Mouse (Mus musculus): ENCODE results near the gene Tsc22d3. TPM values are rescaled to one million over a fixed set of nuclear protein-coding genes. Genes with fewer than 3 reads are reported as not detected.
"Not testable (repeated sequence)": the region's sequence is repeated elsewhere in the genome, so short reads cannot be mapped to it uniquely, and the experiment has no call there.

Tsc22d3 gene
- total RNA-seq, 2 experiments from 2014 or later = 113 to 134 TPM

DNA sequence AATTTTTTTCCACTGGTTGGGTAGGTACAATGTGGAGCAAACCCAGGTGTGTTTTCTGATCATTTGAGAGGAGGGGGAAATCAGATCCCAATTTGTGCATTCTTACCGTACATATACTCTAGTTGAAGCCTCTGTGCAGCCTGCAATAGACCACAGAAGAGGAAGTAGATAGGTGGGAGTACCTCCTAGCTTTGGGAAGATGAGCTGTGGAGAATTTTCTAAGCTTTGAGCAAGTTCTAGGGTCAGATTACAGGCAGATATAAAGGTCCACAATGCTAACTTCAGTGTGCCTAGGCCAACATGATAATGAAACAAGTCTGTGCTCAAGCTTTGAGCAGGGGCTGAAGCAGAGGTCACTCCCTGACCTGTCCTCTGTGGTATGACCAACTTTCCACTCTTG lies 30.9 kb downstream of the Tsc22d3 start:
- no peak for DNase-seq (ENCODE audit: low spot score in 2 of 2)
- intact Hi-C loops (cut with DNase I) = no loop called here

DNA sequence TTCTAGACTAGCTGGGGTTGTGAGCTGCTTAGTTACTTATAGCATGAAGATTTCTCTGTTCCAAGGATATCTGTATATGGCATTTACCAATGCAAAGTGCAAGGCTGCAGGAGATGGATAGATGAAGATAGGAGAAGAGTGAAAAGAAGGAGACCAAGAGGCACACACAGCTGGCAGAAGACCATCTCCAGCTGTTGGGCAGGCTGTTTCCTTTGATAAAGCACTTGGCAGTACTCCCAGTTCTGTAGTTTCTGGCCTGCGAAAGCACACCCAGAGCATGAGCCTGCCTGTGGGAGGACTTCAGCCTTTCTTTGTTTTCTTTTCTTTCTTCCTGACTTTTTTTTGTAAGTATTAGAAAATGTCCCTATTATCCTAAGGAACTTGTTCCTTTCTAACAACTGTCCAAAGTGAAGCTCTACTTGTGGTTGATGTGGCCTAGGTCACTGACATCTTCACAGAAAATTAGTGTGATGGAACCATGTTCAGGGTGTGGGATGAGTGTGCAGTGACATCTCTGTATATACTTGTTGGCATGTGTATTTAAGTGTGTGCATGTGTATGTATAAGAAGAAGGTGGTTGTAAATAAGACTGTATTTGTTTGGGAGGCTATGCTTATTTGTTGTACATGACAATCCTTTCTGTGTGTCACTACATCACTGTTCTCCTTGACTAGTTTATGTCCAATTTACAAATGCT lies 32.6 kb downstream of the Tsc22d3 start:
- no peak for DNase-seq (ENCODE audit: low spot score in 2 of 2)
- intact Hi-C loops (cut with DNase I) = no loop called here

DNA sequence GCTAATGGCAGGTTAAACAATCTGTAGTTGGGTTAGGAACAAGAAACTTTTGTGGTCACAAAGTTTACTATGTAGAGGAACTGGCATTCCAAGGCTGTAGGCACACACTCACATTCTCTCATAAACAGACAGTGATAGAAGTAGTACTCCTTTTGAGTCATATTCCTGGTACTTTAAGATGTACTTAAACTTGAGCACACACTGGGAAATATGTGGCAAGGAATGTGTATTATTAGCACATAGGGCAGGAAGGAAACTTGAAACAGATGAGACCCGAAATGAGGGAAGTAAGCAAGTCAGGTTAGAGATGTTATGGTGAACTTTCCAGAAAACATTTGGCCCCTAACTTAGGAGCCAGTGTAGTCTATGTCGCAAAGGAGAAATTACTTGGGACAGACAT lies 34.7 kb downstream of the Tsc22d3 start:
- intact Hi-C loops (cut with DNase I) = no loop called here

DNA sequence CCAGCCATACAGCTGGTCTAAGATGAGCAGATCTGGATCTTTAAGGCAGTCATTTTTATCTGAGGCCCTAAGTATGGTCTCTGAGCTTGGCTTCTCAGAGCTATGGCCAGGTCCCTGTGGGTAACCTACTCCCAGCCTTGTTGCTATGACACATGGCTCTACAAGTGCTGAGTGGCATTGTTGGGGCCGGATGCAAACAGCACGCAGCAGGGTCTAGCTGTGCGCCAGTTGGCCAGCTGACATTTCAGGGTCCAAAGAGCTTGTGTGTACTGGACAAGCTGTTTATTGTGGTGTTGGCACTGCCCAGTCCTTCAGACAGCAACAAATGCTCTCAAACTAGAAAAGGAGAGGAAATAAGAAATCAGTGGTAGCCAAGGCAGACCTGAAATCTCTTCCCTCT lies 35.2 kb downstream of the Tsc22d3 start:
- intact Hi-C loops (cut with DNase I) = no loop called here
- no peak for DNase-seq (ENCODE audit: low spot score in 2 of 2)

More for the DNA sequence above, 34.7 kb downstream of the Tsc22d3 start:
- DNase-seq (ENCODE audit: low spot score in 2 of 2) = no peak

DNA sequence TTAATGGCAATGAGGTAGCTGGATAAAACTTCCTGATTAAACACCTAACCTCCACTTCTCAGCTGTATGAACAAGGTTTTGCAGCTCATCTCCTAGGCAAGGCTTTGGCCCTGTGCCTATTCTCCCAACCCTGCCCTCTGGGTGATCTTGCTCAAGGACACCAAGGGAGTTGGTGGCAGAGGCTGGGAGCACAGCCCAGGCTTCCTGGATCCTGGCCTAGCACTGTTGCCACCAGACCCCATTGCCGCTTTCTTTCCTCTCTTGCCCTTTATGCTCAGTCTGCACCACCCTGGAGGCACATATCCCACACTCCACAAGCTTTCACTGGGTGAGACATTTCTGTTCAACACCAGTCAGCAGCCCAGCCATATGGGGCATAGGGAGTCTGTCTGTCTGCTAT lies 35.7 kb downstream of the Tsc22d3 start:
- intact Hi-C loops (cut with DNase I) = no loop called here
- DNase-seq (ENCODE audit: low spot score in 2 of 2) = no peak

DNA sequence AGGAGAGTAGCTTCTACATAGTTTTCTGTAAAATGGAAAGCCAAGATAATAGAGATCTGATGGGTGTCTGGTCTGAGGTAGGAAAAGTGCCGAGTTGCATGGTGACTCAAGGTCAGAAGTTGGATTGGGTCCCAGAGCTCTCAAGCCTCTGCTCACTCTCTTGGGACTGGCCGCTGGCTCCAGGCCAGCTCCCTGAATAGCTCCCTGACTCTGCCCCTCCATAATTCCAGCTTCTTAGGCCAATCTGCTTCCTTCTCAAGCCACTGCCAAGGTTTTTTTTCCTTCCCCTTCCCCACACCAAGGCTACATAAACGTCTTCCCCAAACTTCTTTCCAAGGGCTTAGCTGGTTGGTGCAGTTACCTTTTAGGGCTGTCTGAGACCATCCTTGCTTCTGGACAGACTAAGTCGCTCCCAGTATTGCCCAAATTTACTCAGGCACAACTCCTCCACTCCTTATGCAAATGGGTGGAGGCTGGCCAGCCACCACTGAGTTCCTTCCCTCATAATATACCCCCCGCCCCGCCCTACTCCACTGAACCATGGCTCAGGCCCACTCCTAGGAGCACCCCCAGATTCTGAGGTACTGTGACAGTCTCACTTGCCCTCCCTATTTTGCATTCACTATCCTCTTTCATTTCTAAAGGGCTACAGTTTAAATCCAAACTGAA lies 42.1 kb downstream of the Tsc22d3 start:
- no peak for DNase-seq (ENCODE audit: low spot score in 2 of 2)

DNA sequence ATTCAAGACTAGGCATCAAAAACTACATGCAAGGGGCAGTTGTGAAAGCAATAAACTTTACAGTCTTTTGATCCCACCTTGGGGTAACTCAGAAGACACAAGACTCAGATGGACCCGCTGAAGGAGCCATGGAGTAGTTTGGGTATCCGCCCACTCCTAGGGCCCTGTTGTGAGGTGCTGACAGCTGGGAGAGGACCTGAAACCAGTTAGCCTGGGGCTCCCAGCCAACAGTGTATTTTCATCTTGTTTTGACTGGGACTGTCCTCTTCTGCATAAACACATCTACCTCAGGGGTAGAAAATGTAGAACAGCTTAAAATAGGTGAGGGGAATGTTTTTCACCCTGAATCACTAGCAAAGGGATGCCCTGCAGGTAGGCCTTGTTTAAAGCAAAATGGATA lies 44.5 kb downstream of the Tsc22d3 start:
- intact Hi-C loops (cut with DNase I) = no loop called here
- no peak for DNase-seq (ENCODE audit: low spot score in 2 of 2)

More for the DNA sequence above, 42.1 kb downstream of the Tsc22d3 start:
- intact Hi-C loops (cut with DNase I) = no loop called here

DNA sequence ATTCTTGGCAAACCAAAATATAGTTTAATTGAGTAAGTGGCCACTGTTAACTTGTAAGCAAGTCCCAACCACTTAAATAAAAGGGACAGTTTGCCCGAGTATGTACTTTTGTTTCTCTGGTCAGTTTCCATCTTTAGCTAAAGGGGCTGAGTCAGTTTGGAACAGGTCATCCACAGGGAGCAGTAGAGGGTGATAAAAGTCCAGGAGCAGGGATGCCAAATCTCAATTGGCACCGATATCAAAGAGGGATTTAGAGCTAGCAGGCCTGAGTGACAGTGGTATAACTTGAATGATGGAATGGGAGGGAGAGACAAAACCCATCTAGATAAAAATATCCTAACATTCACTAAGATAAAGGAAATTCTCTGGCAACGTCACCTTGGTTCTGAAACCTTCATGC lies 45.0 kb downstream of the Tsc22d3 start:
- intact Hi-C loops (cut with DNase I) = no loop called here
- DNase-seq (ENCODE audit: low spot score in 2 of 2) = no peak

DNA sequence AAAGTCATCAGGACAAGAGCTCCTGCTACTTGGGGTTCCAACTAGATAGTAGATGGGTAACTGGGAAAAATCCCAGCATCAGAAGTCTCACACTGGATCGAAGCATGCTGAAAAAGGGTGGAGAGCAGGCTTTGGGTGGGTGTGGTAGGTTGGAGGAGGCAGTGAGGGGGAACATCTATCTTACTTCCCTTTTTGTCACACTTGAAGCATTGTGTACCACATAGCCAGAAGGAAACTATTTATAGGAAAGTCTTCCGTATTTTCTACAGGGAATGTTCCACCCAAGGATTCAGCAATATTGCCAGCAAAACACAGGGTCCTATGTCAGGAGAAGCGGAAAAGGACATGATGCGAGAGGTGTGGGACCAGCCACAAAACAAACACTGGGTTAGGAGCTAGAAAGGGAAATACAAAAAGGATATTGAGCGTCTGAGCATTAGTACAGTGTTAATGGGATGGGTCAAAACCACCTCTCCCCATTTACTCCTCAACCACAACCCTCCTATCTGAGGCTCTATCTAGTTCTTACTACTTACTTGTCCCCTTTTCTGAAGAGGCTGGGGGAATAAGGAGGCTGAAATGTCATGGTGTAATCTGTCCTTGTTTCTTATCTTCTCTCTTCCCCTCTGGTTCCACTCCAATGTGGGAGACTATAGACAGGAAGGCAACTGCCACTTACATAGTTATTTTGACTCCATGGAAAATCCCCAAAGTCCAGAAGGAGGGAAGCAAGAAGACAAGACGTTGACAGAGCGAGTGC lies 52.6 kb downstream of the Tsc22d3 start:
- intact Hi-C loops (cut with DNase I) = no loop called here
- DNase-seq (ENCODE audit: low spot score in 2 of 2) = no peak

DNA sequence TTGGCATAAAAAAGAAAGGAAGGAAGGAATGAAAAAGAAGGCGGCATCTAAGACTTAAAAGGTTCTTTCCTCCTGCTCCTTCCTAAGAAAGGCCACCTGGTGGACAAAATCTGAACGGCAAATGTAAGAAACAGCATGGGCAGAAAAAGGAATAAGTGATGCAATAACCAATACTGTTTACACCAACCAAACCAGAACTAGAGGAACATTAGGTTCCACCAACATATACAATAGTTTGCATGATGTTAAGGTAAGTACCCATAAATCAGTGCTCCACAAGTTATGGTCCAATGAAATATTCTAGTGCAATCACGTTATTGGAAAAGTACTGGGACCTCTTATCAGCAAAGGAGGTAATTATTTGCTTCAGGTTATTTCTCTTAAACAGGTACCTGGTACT lies 55.7 kb downstream of the Tsc22d3 start:
- DNase-seq (ENCODE audit: low spot score in 2 of 2) = peak; percentile 34 to 58
- intact Hi-C loops (cut with DNase I) = loop anchor here (1.0 kb wide), 1 partner anchor 40 kb away; no protein-coding TSS in a partner anchor

DNA sequence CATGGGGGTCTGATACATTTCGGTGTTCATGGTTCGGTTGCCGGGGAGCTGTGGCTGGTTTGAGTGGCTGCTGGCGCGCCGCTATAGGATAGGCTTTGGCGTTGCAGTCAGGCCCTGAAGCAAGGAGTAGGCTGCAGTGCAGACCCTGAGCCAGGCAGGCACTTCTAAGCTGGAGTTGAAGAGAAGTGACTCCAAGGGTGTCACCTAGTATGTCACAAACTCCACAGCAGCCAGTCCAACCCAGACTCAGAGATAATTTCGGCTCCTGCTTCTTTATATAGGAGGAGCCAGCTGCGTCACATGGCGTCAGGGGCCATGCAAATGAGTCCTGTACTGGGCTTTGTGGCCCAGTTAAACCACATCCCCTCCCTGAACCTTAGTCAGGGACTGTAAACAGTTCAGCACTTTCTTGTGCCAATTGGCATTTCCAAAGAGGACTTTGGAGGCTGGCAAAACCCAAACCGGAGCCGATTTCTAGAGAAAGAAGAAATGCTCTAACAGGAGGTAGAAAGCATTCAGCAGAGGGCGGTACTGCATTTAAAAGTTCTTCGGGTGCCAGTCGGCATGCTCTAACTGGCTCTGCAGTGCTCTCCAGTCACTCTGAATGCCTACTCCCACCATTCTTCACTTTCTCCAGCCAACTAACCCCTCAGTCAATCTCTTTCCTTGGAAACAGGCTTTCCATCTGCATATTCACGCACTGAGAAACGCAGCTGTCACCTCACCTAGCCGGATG lies 57.4 kb downstream of the Tsc22d3 start:
- intact Hi-C loops (cut with DNase I) = loop anchor here (2.0 kb wide), 1 partner anchor 56 kb away; no protein-coding TSS in a partner anchor
- DNase-seq (ENCODE audit: low spot score in 2 of 2) = peak; percentile 77 to 87

DNA sequence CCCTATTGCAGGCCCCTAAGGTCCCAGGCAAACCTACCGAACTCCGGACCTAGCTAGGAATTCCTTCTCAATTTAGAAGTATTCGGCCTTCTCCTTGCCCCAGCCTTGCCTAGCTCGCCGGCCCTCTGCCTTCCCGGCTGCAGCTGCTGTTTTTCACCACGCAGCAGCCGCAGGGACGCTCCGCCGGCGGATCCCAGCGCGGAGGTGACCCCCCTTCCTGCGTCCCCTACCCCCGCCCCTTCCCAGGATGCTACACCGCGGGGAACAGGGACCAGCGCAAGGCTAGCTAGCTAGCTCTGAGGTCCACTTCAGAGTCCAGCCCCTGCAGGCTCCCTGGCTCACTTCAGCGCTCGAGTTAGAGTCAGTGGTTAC lies 58.0 kb downstream of the Tsc22d3 start:
- intact Hi-C loops (cut with DNase I) = loop anchor here (2.0 kb wide), 1 partner anchor 56 kb away; no protein-coding TSS in a partner anchor
- peak in 1 of 2 experiments; percentile 33 for DNase-seq (ENCODE audit: low spot score in 2 of 2)

DNA sequence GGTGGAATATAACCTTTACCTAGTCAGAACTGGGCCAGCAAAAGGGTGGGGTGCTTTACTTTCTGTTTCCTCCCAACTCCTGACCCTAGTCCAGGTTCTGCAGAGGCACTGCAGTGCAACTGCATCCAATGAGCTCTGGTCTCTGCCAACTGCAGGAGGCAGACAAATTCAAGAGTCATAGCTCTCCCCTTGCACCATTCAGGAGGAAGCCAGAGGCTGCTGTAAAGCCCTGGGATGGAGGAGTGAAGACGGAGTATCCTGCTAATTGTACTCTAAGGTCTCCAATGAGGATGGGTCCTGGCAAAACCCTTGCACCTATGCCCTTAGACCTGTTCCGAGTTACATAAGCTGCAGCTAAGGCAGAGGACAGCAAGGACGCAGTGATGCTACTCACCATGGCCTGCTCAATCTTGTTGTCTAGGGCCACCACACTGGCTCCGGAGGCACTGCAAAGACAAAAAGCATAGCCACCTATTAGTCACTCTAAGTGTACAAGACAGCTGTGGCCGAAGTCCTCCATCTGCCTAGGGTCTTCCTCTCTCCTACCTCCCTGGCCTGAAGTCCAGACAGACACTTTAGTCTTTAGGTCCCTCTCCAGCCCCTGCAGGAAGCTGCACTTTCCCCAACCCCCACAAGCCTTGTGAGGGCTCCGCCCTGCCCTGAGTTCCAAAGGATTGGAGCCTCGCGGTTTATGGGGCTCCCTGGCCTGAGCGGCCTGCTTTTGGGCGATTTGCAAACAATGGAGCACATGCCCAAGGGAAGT lies 58.6 kb downstream of the Tsc22d3 start:
- intact Hi-C loops (cut with DNase I) = loop anchor here (2.0 kb wide), 1 partner anchor 57 kb away; no protein-coding TSS in a partner anchor
- peak; percentile 24 to 25 for DNase-seq (ENCODE audit: low spot score in 2 of 2)

DNA sequence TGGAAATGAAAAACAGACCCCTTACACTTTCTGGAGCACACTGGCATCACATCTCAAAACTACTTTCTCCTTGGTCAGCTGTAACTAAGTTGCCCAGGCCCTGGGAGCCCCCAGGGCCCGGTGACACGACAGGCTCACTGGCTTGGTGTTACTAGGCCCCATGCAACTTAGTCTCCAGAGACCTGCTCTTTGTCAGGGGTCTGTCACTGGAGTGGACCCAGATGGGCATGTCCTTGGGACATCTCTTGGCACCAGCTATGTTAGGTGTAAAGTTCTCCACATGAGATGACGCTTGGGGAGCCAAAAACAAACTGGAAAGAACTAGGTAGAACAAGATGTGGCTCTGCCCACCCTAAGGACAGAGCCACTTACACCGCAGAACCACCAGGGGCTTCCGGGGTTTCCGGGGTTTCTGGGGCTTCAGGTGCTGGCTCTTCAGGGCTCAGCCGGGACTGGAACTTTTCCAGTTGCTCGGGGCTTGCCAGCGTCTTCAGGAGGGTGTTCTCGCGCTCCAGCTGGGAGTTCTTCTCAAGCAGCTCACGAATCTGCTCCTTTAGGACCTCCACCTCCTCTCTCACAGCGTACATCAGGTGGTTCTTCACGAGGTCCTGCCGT lies 59.9 kb downstream of the Tsc22d3 start:
- no peak for DNase-seq (ENCODE audit: low spot score in 2 of 2)
- intact Hi-C loops (cut with DNase I) = no loop called here

DNA sequence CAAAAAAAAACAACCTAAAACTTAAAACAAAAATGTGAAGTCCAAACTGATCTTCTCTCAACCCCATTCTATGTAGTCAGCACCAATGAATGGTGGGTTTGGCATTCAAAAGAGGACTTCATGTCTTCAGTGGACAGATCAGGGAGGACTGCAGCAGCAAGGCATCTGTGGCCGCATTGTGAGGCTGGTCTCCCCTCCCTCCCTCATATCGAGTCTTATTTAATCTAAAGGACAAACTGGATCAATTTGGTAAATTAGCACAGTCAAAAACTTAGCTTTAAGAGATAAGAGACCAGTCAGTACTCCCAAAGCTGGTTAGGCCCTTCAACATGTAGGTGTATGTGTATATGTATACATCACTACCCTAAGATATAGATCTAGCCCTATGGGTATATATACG lies 60.6 kb downstream of the Tsc22d3 start:
- DNase-seq (ENCODE audit: low spot score in 2 of 2); intact Hi-C loops (cut with DNase I): not testable (repeated sequence)

DNA sequence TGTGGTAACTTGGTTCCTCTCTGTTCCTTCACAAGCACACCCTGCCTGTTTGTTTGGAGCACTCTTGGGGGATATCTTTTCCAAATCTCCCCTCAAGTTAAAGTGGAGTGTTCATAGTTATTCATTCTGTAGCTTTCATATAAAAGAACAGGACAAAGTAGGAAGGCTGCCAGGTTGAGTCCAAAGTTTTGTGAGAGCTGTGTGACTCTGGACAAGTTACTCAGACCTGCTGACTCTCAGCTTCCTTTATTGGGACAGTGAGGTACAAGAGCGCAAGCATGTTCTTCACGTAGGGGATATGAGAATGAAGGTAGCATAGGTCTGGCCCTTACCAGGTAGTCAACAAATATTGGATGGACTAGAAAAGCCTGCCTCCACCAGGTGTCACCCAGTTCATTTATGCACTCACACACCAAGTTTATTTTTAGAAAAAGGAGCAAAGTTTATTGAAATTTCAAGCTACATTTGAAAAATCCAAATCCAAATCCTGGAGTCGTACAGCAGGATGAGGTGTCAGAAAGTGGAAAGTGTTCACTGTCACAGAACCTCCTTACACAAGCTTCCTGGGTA lies 61.3 kb downstream of the Tsc22d3 start:
- intact Hi-C loops (cut with DNase I) = no loop called here
- no peak for DNase-seq (ENCODE audit: low spot score in 2 of 2)

DNA sequence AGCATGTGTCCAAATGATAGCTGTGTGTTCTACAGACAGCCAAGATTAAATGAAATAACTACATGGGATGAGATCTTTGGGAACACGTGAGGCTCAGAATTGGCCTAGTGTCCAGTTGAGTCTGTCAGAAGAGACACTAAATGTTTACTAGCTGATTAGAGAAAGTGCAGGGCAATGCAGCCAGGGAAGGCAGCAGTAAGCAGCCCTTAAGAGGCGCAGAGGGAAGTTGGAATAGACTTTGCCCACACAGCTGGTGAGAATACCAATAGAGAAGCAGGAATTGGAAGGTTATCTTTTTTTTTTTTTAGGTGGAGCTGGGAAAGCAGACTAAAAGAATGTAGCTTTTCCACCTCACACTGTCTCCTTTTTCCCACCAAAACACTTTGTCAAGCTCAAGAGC lies 61.8 kb downstream of the Tsc22d3 start:
- intact Hi-C loops (cut with DNase I) = no loop called here
- DNase-seq (ENCODE audit: low spot score in 2 of 2) = no peak

DNA sequence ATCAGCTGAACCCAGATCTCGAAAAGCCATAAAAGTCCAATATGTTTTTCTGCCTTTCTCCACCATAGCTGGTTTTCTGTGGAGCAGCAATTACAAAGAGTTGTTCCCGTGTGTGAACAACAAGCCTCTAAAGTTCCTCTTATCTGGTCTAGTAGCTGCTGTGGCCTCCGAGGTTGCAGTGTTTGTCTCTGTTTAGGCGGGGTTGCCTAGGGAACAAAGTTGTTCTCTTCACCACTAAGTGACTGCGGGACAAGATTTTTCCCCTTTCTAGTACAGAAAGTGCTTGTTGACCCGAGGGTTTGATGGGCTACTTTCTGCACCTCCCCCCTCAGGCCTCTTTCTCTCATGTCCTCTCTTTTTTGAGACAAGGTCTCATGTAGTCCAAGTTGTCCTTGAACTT lies 62.8 kb downstream of the Tsc22d3 start:
- DNase-seq (ENCODE audit: low spot score in 2 of 2) = no peak
- intact Hi-C loops (cut with DNase I) = no loop called here
